Mouse (Mus musculus) neural tube, embryonic 12.5 days (tissue): Measurements from ENCODE around the gene Sost. TPM values are rescaled to one million over a fixed set of nuclear protein-coding genes. Genes with fewer than 3 reads are reported as not detected.

ENCODE experiments used
- polyA plus RNA-seq: library from polyadenylated mRNA; unstranded; fragments of >200 nt; fragmentation: Nextera tagmentation; extraction: Ambion mirVana; gene quantifications from 2 replicates; pipeline ENCODE4 v1.2.1, GENCODE M21; 2016

The Sost gene
- polyA plus RNA-seq, 1 experiment from 2014 or later = 0.20 TPM

Other genes starting within 250 kb of the Sost start
- gene Dhx8, start 234.1 kb downstream of the Sost start, polyA plus RNA-seq = 40.0 and 43.2 TPM in 2 replicates
- 10.7 and 15.4 TPM in 2 replicates for gene Etv4, start 181.6 kb downstream of the Sost start, polyA plus RNA-seq
- gene Meox1, start 72.6 kb downstream of the Sost start, polyA plus RNA-seq = 5.4 and 8.0 TPM in 2 replicates
- gene Cfap97d1, start 17.3 kb upstream of the Sost start, polyA plus RNA-seq = not detected in 2 replicates
- 13.0 and 15.6 TPM in 2 replicates for gene Dusp3, start 20.0 kb upstream of the Sost start, polyA plus RNA-seq
- gene Mpp3, start 61.4 kb upstream of the Sost start, polyA plus RNA-seq = 45.2 and 47.2 TPM in 2 replicates
- gene Cd300lg, start 74.5 kb upstream of the Sost start, polyA plus RNA-seq = 0.46 and 0.49 TPM in 2 replicates
- gene Mpp2, start 121.5 kb upstream of the Sost start, polyA plus RNA-seq = 23.9 and 25.4 TPM in 2 replicates
- gene Ppy, start 134.3 kb upstream of the Sost start, polyA plus RNA-seq = not detected in 2 replicates
- 1.1 TPM in 1 of 2 replicates, not detected in the other for gene Pyy, start 140.8 kb upstream of the Sost start, polyA plus RNA-seq
- not detected in 2 replicates for gene Nags, start 178.5 kb upstream of the Sost start, polyA plus RNA-seq
- gene Tmem101, start 189.4 kb upstream of the Sost start, polyA plus RNA-seq = 35.3 and 37.3 TPM in 2 replicates
- 87.0 and 112 TPM in 2 replicates for gene Lsm12, start 218.3 kb upstream of the Sost start, polyA plus RNA-seq
- 29.6 and 30.8 TPM in 2 replicates for gene G6pc3, start 222.6 kb upstream of the Sost start, polyA plus RNA-seq